Mouse (Mus musculus): ENCODE results near the gene Nlgn3.

DNA sequence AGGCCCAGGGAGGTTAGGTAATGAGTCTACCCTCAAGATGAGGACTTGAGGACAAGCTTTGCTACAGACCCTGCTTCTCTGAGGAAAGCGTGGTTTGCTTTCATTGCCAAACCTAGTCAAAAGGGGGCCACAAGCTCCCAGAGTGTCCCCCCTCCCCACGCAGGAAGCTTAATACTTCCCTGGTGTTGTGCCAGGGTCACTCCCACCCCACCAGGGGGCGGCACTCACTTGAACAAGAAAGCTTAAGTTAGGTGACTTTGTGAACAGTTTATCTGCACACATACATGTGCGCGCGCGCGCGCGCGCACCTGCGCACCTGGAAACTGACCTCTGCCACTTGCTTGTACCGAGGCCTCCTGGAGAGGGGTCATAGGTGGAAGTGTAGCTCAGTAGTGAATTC lies 42.4 kb upstream of the Nlgn3 start:
- no peak for TF ChIP-seq POLR2A (IDR thresholded peaks at IDR 0.05; ENCODE audit: borderline replicate concordance, insufficient read depth, low read length)
- no peak; the same call in 1 of the 2 replicates for TF ChIP-seq CTCF (IDR thresholded peaks at IDR 0.05; ENCODE audit: borderline replicate concordance, insufficient read depth, low read depth, low read length)

Data from cerebellum, adult 2 months (tissue).